Mouse (Mus musculus): ENCODE data around the gene Dnajc24.

GRCm38 (mm10) chr2:105951350-105951940 lies 51.9 kb downstream of the Dnajc24 start:
- TF ChIP-seq POLR2A (IDR thresholded peaks at IDR 0.05; ENCODE audit: low read depth, low read length) (no peak), CTCF (IDR thresholded peaks at IDR 0.05; ENCODE audit: extremely low read depth, insufficient read length, insufficient replicate concordance, low read depth, low read length) (no peak)

All from small intestine, adult 2 months (tissue).